Mouse (Mus musculus) activated CD4-positive, CD25-positive, alpha-beta regulatory T cell, adult 4 months (primary cell): Measurements from ENCODE around the gene Milr1. TPM values are rescaled to one million over a fixed set of nuclear protein-coding genes. Genes with fewer than 3 reads are reported as not detected.
"Not testable (repeated sequence)": the region's sequence is repeated elsewhere in the genome, so short reads cannot be mapped to it uniquely, and the experiment has no call there.

Experiments
- ATAC-seq: one replicate; pipeline ENCODE4 v1.8.0; 2017
- polyA plus RNA-seq, 2 experiments: library from polyadenylated mRNA; unstranded; fragments of 100-300 nt; shearing (Covaris generic); gene quantifications; one replicate each; pipeline ENCODE4 v1.2.1; 2017

The Milr1 gene
- polyA plus RNA-seq, result 10 to 100 TPM; 11.9 to 12.1 TPM

DNA sequence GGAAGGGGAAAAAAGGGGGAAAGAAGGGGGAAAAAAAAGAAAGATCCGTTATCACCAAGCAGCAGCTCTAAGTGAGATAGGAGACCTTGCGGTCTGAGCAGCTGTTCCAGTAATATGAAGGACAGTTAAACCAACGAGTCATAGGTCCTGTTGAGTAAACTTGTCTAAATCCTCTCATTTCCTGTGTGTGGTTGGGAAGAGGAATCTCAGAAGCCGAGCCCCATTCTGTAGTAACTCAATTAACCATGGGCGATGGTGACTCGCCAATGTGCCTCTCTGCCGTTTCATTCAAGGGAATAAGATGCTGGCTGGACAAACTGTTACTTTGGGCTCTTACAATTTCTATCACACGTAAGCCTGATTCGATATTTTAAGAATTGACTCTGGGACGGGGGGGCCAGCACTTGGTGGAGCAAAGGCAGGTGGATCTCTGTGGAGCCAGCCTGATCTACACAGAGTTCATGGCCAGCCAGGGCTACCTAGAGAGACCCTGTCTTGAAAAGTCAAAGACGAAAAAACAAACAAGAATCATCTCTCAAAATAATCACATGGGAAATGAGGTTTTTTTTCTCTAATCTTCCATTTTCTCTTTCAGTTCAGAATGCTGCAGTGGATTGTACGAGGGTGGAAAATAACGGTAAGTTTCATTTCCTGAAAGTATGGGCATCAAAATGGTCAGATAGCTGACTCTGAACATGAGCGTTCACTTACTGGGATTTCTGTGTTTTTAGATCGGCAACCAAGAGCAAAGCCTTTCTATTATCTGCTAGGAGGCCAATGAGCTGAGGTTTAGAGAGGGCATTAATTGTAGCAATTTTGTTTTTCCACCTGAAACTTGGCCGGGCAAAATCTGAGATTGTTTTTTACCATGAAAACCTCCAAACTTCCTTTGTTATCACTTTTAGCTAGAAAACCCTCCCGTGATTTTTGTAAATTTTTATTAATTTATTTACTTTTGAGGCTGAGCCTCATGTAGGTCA is at the start of gene Milr1:
Milr1 (plus strand) TSS at position 188 of the 980 bp plus-strand sequence.
- no peak for ATAC-seq

GRCm38 (mm10) chr11:106701589-106701988 is 49.4 kb upstream of the Milr1 start:
- no peak for ATAC-seq

DNA sequence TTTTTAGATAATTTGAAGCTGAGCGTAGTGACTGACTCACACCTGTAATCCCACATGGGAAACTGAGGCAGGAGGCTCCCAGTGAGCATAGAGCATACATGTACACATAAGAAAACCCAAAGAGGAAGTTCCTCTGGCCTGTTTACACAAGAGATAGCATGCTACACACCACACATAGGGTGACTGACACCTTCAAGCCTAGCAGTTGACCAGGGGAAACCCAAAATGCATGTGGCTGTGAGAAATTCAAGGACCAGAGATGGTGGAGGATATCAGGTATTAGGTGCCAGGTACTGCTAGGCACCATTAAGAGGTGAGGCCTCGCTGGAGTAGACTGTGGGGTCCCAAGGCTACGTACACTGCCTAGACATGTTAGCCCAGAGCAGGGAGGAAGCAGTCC is 48.4 kb upstream of the Milr1 start:
- no peak for ATAC-seq

DNA sequence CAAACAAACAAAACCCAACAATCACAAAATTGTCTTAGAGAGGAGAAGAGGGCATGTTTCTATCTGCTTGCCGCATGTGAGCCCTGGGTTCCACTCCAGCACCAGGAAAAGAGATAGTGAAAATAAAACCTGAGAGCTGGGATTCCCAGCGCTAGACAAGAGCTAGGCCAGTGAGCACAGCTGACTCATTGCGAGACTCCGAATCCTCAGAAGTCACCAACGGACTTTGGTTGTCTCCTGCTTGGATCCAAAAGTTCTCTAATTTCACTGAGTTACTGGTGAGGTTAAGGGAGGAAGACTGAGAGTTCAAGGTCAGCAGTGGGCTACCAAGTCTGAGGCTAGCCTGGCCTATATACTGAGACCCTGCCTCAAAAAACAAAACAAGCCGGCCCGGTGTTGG is 47.1 kb upstream of the Milr1 start:
- ATAC-seq, result no peak

DNA sequence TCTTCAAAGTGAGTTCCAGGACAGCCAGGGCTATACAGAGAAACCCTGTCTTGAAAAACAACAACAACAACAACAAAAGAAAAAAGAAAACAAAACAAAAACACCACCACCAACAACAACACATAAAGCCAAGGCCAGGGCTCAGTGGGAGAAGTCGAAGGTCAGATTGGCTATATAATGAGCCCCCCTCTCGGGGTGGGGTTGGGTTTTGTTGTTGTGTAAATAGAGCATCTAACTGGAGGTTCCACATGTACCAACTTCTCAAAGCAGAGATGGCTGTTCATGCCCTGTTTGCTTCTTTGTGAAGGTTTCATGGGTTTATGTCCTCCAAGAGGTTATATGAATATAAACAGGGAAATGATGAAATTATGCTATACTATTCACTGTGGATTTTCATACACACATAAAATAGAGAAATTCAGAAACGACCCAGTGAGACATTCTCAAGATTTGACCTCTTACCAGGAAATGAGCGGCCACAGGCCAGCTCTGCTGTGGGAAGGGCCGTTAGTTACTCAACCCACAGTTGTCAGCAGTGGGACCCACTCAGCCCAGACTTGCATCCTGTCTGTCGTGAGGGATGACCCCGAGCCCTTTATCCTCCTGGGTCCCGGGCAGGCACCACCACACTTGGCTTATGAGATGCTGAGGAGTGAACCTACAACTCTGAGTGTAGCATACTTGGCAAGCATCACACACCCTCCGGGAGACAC is 46.5 kb upstream of the Milr1 start:
- no peak for ATAC-seq

- no peak for ATAC-seq
These were observed 44.8 kb upstream of the Milr1 start for GRCm38 (mm10) chr11:106706212-106706611.

DNA sequence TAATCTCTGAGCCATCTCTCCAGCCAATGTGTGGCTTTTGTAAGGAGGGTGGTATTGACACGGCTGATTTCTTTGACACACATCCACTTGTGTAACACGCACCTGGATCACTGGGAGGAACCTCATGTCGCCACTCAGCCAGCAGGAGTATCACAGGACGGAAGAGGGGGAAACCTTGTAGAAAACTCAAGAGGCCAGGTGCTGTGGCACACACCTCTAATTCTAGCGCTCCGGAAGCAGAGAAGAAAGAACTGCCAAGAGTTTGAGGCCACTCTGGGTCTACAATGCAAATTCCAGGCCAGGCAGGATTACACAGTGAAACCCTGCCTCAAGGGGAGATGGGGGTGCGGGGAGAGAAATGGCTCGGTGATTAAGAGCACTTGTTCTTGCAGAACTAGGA is 43.9 kb upstream of the Milr1 start:
- ATAC-seq, result no peak

- no peak for ATAC-seq
These were observed 43.2 kb upstream of the Milr1 start for GRCm38 (mm10) chr11:106707866-106708265.

DNA sequence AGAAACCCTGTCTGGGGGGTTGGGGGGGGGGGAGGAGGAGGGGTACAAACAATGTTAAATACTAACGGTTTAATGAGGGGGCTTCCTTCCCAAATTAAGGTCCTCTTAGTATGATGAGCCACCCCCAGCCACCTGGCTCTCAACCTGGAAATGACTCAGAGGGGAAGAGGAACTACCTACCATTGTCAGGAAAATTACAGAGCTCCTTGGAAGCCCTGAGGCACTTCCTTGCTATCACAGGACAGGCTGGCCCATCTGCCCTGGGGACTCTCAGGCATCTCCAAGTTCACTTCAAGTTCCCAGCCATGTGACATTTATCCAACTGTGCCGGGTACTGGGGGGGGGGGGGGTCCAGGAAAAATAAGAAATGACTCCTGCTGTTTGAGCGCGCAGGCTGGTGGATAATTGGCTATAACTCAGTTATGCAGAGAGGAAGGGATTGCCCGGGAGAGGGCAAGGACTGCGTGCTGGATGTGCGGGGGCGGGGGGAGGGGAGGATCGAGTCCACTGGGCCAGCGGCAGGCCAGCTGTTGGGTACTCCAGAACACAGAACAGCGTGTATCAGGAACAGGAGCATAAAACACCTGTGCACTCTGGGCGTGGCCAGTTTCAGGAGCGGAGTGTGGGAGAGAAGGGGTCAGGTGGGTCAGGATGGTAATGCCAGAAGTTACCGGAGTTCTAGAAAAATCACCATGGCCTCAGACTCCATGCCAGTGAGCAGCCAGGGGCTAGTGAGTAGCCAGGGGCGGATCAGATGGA is 41.6 kb upstream of the Milr1 start:
- no peak for ATAC-seq

- ATAC-seq, result no peak
These were observed 40.2 kb upstream of the Milr1 start for GRCm38 (mm10) chr11:106710789-106711188.

- ATAC-seq, result no peak
These were observed 36.0 kb upstream of the Milr1 start for GRCm38 (mm10) chr11:106715066-106715465.

- peak; percentile 52 for ATAC-seq
These were observed 34.5 kb upstream of the Milr1 start for GRCm38 (mm10) chr11:106716568-106716967.

DNA sequence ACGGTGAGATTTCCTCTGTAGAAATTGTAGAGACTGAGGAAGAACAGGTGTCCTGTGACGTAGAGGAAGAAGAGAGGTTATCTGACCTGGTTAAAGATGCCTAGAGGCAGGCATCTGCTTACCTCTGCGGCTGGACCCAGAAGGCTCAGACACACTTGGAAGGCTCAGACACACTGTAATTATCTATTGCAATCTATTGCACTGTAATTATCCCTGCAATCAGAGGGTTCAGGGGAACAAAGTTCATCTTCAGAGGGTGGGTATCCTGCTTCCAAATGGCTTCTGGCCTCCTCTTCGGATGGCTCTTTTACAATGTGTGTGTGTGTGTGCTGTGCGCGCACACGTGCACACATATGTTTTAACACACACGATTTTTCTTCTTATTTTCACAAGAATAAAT is 30.6 kb upstream of the Milr1 start:
- ATAC-seq, result no peak

DNA sequence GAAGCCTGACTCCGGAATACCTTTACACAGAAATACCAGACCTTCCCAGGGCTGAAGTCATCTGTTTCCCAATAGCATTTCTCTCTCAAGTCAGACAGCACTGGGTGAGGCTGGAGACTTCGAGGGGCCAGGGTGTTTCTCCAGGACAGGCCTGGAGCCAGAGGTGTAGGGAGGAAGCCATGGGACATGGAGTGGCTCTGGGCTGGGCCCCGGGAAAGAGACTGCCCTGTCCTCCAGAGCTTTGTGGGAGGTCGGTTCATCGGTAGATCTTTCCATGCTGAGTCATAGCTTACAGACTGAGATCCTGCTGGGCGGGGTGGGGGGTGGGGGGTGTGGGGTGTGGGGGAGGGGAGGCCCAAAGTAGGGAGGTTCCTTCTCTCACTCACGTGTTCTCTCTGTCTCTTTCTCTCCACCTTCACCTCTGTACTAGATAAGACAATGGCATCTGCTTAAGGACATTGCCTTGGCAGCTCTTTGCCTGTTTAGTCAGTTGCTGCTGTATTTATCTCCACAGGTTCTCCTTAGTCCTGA is 28.1 kb upstream of the Milr1 start:
- ATAC-seq, result no peak

DNA sequence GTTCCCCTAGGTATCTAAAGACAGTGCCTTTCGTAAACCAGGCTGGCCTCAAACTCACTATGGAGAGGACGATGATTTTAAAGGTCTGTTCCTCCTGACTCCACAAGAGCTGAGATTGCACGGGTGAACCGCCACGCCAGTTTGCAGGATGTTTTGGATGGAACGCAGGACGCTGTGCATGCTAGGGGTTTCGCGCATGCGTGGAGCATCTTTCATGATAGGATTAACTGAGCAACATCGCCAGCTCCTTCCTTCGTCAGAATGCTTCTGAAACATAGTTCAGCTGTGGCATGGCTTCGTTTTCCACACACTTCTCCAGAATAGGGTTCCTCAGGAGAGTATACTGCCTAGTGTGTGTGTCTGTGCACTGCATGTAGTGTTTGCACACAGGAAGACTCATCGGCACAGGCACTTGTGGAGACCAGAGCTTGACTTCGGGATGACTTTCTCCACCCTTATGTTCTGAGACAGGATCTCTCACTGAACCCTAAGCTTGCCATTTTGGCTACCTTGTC is 27.4 kb upstream of the Milr1 start:
- ATAC-seq, result no peak

- no peak for ATAC-seq
These were observed 26.7 kb upstream of the Milr1 start for GRCm38 (mm10) chr11:106724176-106724915.

GRCm38 (mm10) chr11:106724916-106725235 is 26.1 kb upstream of the Milr1 start:
- not testable (repeated sequence) for ATAC-seq

GRCm38 (mm10) chr11:106727967-106728366 is 23.1 kb upstream of the Milr1 start:
- no peak for ATAC-seq

DNA sequence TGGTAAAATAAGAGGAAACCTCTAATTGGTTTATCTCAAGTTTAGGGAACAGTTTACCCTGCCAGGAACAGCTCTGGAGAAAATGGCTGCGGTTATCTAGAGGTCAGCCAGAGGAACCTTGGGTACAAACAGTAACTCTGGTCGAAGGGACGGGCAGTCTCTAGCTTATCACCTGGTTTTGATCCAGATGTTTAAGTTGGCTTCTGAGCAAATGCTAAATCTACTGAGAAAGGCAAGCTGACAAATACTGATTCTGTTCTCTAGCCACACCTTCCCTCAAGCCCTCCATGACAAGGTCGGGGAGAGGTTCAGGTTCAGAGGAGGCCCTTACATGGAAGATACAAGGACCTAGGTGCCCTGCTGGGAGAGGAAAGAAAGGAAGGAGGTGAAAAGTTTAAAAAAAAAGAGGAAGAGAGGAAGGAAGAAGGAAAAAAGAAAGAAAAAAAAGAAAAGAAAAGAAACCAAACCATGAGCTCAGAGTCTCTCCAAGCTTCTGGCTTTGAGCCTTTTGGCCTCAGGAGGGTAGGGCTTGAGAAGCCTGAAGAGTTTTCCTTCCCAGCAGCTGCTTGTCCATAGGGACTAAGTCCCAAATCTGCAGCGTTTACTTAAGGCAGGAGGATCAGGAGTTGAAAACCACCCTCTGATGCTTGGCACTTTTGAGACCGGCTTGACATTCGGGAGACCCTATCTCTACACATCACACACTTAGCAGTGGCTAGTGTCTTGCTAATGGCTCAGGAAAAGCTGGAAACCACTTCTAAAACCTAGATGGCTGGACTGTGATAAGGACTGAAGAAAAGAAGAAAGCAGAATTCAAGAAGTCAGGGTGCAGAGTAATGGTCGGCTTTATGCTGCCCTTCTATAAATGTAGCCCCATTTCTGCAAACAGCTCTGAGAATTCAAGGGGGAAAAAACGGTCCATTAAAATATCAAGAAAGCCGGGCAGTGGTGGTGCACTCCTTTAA is 22.3 kb upstream of the Milr1 start:
- ATAC-seq, result no peak

DNA sequence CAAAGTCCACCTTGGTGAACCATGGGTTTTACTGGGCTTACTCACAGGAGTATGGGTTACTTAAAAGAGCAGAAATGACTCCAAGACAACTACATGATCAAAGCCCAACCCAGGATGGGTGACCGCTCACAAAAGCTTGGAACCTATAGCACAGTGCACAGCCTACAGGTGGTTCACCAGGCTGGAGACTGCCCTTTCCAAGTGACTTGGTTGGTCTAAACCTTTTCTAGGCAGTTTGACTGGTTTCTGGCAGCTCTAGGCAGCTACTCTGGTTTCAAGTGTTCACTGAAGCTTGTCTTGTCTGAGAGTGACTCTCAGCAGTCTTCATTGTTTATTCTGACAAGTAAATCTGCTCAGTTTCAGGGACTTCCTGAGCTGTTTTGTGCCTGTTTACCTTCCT is 21.4 kb upstream of the Milr1 start:
- no peak for ATAC-seq

GRCm38 (mm10) chr11:106730714-106731113 is 20.3 kb upstream of the Milr1 start:
- no peak for ATAC-seq
